Mouse (Mus musculus) brain, embryonic 14.5 days (tissue): ENCODE results near the gene Rps11. TPM values are rescaled to one million over a fixed set of nuclear protein-coding genes. Genes with fewer than 3 reads are reported as not detected.
A peak's percentile ranks its signal among the peaks of the same experiment; 100 is the strongest.

ENCODE experiments used
- DNase-seq: peaks from one replicate; pipeline ENCODE4 v3.0.0-alpha.2; 2011; ENCODE audit warnings: low read depth
- CTCF ChIP-seq: fragments of 200-500 bp; IDR thresholded peaks from 2 replicates; pipeline ENCODE4 v1.5.1; 2012; ENCODE audit warnings: inconsistent platforms, mild to moderate bottlenecking, moderate library complexity, borderline replicate concordance; ENCODE audit not compliant: insufficient read depth, insufficient read length; ENCODE audit errors: extremely low read depth
- POLR2A ChIP-seq: fragments of 200-500 bp; IDR thresholded peaks from 2 replicates; pipeline ENCODE4 v1.6.1; 2012; ENCODE audit warnings: mild to moderate bottlenecking, inconsistent platforms, borderline replicate concordance; ENCODE audit not compliant: poor library complexity, insufficient read depth, insufficient read length, severe bottlenecking; ENCODE audit errors: extremely low read depth
- polyA plus RNA-seq: library from polyadenylated mRNA; depleted of rRNA; stranded (reverse); fragments of >200 nt; gene quantifications from 2 replicates; pipeline ENCODE4 v1.2.3, GENCODE M21; 2012; rRNA removed

Rps11 gene
- polyA plus RNA-seq, 1 experiment = 634 TPM

GRCm38 (mm10) chr7:45083300-45083890 is 40.8 kb downstream of the Rps11 start:
- no peak for DNase-seq
- TF ChIP-seq CTCF (no peak), POLR2A (no peak)

GRCm38 (mm10) chr7:45082401-45083299 is 41.6 kb downstream of the Rps11 start:
- DNase-seq = peak; percentile 45
- TF ChIP-seq CTCF = no peak
- no peak for TF ChIP-seq POLR2A

- DNase-seq = peak; percentile 17
- TF ChIP-seq CTCF = no peak
- TF ChIP-seq POLR2A = no peak
These were observed 43.2 kb downstream of the Rps11 start for GRCm38 (mm10) chr7:45081016-45081415.

- DNase-seq = peak; percentile 95
- peak; percentile 97 for TF ChIP-seq CTCF
- TF ChIP-seq POLR2A = no peak
These were observed 44.4 kb downstream of the Rps11 start for GRCm38 (mm10) chr7:45079856-45080255.

GRCm38 (mm10) chr7:45078513-45078912 is 45.7 kb downstream of the Rps11 start:
- TF ChIP-seq POLR2A = no peak
- peak; percentile 90 for TF ChIP-seq CTCF

GRCm38 (mm10) chr7:45077829-45078228 is 46.4 kb downstream of the Rps11 start:
- TF ChIP-seq POLR2A (no peak), CTCF (no peak)
- no peak for DNase-seq

More at GRCm38 (mm10) chr7:45078513-45078912, 45.7 kb downstream of the Rps11 start:
- peak; percentile 80 for DNase-seq

GRCm38 (mm10) chr7:45077322-45077721 is 46.9 kb downstream of the Rps11 start:
- no peak for DNase-seq
- TF ChIP-seq POLR2A (no peak), CTCF (no peak)

- no peak for DNase-seq
- TF ChIP-seq POLR2A (no peak), CTCF (no peak)
These were observed 47.7 kb downstream of the Rps11 start for GRCm38 (mm10) chr7:45076501-45076900.

- TF ChIP-seq POLR2A = no peak
- no peak for TF ChIP-seq CTCF
These were observed 48.8 kb downstream of the Rps11 start for GRCm38 (mm10) chr7:45075405-45075804.

GRCm38 (mm10) chr7:45073949-45074348 is 50.3 kb downstream of the Rps11 start:
- TF ChIP-seq CTCF (no peak), POLR2A (no peak)
- no peak for DNase-seq

More at GRCm38 (mm10) chr7:45075405-45075804, 48.8 kb downstream of the Rps11 start:
- DNase-seq = no peak

GRCm38 (mm10) chr7:45073171-45073707 is 51.0 kb downstream of the Rps11 start:
- DNase-seq = no peak
- no peak for TF ChIP-seq CTCF
- no peak for TF ChIP-seq POLR2A

Other genes with a start within 250 kb of the Rps11 start
- 205 and 206 TPM in 2 replicates for gene Med25, start 231.7 kb downstream of the Rps11 start, polyA plus RNA-seq
- gene Fuz, start 228.4 kb downstream of the Rps11 start, polyA plus RNA-seq = 29.7 and 47.4 TPM in 2 replicates
- gene Ap2a1, start 194.9 kb downstream of the Rps11 start, polyA plus RNA-seq = 165 and 185 TPM in 2 replicates
- gene Tsks, start 181.2 kb downstream of the Rps11 start, polyA plus RNA-seq = 0.04 and 0.05 TPM in 2 replicates
- gene Cpt1c, start 149.6 kb downstream of the Rps11 start, polyA plus RNA-seq = 102 and 135 TPM in 2 replicates
- 824 and 992 TPM in 2 replicates for gene Prmt1, start 137.9 kb downstream of the Rps11 start, polyA plus RNA-seq
- gene Irf3, start 126.8 kb downstream of the Rps11 start, polyA plus RNA-seq = 84.4 and 130 TPM in 2 replicates
- 20.5 and 33.9 TPM in 2 replicates for gene Bcl2l12, start 125.7 kb downstream of the Rps11 start, polyA plus RNA-seq
- gene Scaf1, start 108.1 kb downstream of the Rps11 start, polyA plus RNA-seq = 125 and 147 TPM in 2 replicates
- 18.2 and 20.7 TPM in 2 replicates for gene Rras, start 106.5 kb downstream of the Rps11 start, polyA plus RNA-seq
- 10.5 and 39.1 TPM in 2 replicates for gene Prr12, start 71.6 kb downstream of the Rps11 start, polyA plus RNA-seq
- gene Nosip, start 62.0 kb downstream of the Rps11 start, polyA plus RNA-seq = 81.9 and 84.1 TPM in 2 replicates
- gene Prrg2, start 61.8 kb downstream of the Rps11 start, polyA plus RNA-seq = 25.0 and 30.6 TPM in 2 replicates
- gene Rcn3, start 32.2 kb downstream of the Rps11 start, polyA plus RNA-seq = 68.2 and 101 TPM in 2 replicates
- gene Fcgrt, start 20.6 kb downstream of the Rps11 start, polyA plus RNA-seq = 11.7 and 17.3 TPM in 2 replicates
- gene Rpl13a, start 4.3 kb upstream of the Rps11 start, polyA plus RNA-seq = 2,550 and 2,843 TPM in 2 replicates
- 0.30 and 0.31 TPM in 2 replicates for gene Gm45713, start 11.8 kb upstream of the Rps11 start, polyA plus RNA-seq
- 6.2 and 9.0 TPM in 2 replicates for gene Flt3l, start 12.0 kb upstream of the Rps11 start, polyA plus RNA-seq
- gene Pih1d1, start 29.9 kb upstream of the Rps11 start, polyA plus RNA-seq = 130 and 151 TPM in 2 replicates
- gene Aldh16a1, start 30.1 kb upstream of the Rps11 start, polyA plus RNA-seq = 26.4 and 34.2 TPM in 2 replicates
- 6.7 and 25.8 TPM in 2 replicates for gene Slc17a7, start 39.5 kb upstream of the Rps11 start, polyA plus RNA-seq
- gene Gfy, start 55.1 kb upstream of the Rps11 start, polyA plus RNA-seq = 0.04 and 0.12 TPM in 2 replicates
- gene Pth2, start 56.6 kb upstream of the Rps11 start, polyA plus RNA-seq = 0.25 and 0.30 TPM in 2 replicates
- gene Ccdc155, start 80.5 kb upstream of the Rps11 start, polyA plus RNA-seq = 0.70 and 1.1 TPM in 2 replicates
- 1.4 and 2.1 TPM in 2 replicates for gene Dkkl1, start 87.7 kb upstream of the Rps11 start, polyA plus RNA-seq
- gene Tead2, start 91.3 kb upstream of the Rps11 start, polyA plus RNA-seq = 184 and 312 TPM in 2 replicates
- gene Cd37, start 114.7 kb upstream of the Rps11 start, polyA plus RNA-seq = 1.4 and 1.5 TPM in 2 replicates
- gene Slc6a16, start 116.6 kb upstream of the Rps11 start, polyA plus RNA-seq = 0.70 and 0.86 TPM in 2 replicates
- 0.11 TPM in 1 of 2 replicates, not detected in the other for gene Slc6a21, start 153.1 kb upstream of the Rps11 start, polyA plus RNA-seq
- 19.0 and 20.3 TPM in 2 replicates for gene Trpm4, start 209.3 kb upstream of the Rps11 start, polyA plus RNA-seq
- 0.48 and 1.3 TPM in 2 replicates for gene Hrc, start 210.9 kb upstream of the Rps11 start, polyA plus RNA-seq
- 56.7 and 60.0 TPM in 2 replicates for gene Ppfia3, start 242.6 kb upstream of the Rps11 start, polyA plus RNA-seq
- gene Lin7b, start 246.1 kb upstream of the Rps11 start, polyA plus RNA-seq = 15.7 and 17.6 TPM in 2 replicates